Mouse (Mus musculus) thymus, adult 2 months (tissue): Measurements from ENCODE around the gene Btbd19. TPM values are rescaled to one million over a fixed set of nuclear protein-coding genes. Genes with fewer than 3 reads are reported as not detected.

ENCODE experiments used
- DNase-seq: peaks from one replicate; pipeline ENCODE4 v3.0.0; 2021
- H3K27ac ChIP-seq: fragments of 200-500 bp; 2 replicates; pipeline ENCODE4 v1.5.1; 2012; ENCODE audit warnings: low read length, control low read depth; ENCODE audit not compliant: control insufficient read depth, insufficient read depth
- H3K27me3 ChIP-seq: fragments of 200-500 bp; 2 replicates; pipeline ENCODE4 v1.6.1; 2012; ENCODE audit warnings: mild to moderate bottlenecking, low read length, moderate library complexity, mixed read lengths; ENCODE audit not compliant: control insufficient read depth, insufficient read depth
- H3K36me3 ChIP-seq: fragments of 200-500 bp; 2 replicates; pipeline ENCODE4 v1.6.1; 2012; ENCODE audit warnings: mild to moderate bottlenecking, low read length, moderate library complexity; ENCODE audit not compliant: control insufficient read depth, insufficient read depth
- H3K4me1 ChIP-seq: fragments of 200-500 bp; replicated peaks from 2 replicates; pipeline ENCODE4 v1.6.1; 2012; ENCODE audit warnings: low read length; ENCODE audit not compliant: control insufficient read depth, insufficient read depth
- H3K4me3 ChIP-seq: fragments of 200-500 bp; 2 replicates; pipeline ENCODE4 v1.5.1; 2012; ENCODE audit warnings: mild to moderate bottlenecking, low read length, control low read depth, moderate library complexity; ENCODE audit not compliant: control insufficient read depth, insufficient read depth
- CTCF ChIP-seq: fragments of 200-500 bp; IDR thresholded peaks from 2 replicates; pipeline ENCODE4 v1.5.1; 2012; ENCODE audit warnings: mild to moderate bottlenecking, control low read depth, low read length, moderate library complexity, borderline replicate concordance; ENCODE audit not compliant: control insufficient read depth, poor library complexity, insufficient read depth; ENCODE audit errors: extremely low read depth
- POLR2A ChIP-seq: fragments of 200-500 bp; IDR thresholded peaks from 2 replicates; pipeline ENCODE4 v1.6.1; 2012; ENCODE audit warnings: mild to moderate bottlenecking, low read length, control low read depth, moderate library complexity; ENCODE audit not compliant: control insufficient read depth, poor library complexity, insufficient read depth; ENCODE audit errors: extremely low read depth
- WGBS: fragments of 180-500 bp; shearing (Covaris S2); methylation state at CpG from one replicate; pipeline ENCODE4 v1.1.7; 2018; 5-methylcytosine and 5-hydroxymethylcytosine counted together
- polyA plus RNA-seq: library from polyadenylated mRNA; depleted of rRNA; stranded (reverse); fragments of >200 nt; gene quantifications from 2 replicates; pipeline ENCODE4 v1.2.3, GENCODE M21; 2012

Gene Btbd19
- polyA plus RNA-seq, 1 experiment, result 20.3 TPM

GRCm38 (mm10) chr4:117131890-117132793 lies 6.6 kb upstream of the Btbd19 start:
- Histone ChIP-seq H3K4me1 (peaks cover 11% of the 10 kb centered on the region), H3K36me3 (no peaks in the 10 kb centered on the region), H3K27me3 (no peaks in the 10 kb centered on the region; the same call in 1 of the 2 replicates), H3K27ac (no peak overlapping the region), H3K4me3 (0 out of 2 replicates have a peak overlapping the region, but pooled peaks have one; percentile 61)
- TF ChIP-seq POLR2A (no peak), CTCF (no peak)
- WGBS, result 85% methylated on average over 7 of the region's 7 CpGs
- no peak for DNase-seq

GRCm38 (mm10) chr4:117131198-117131597 lies 5.7 kb upstream of the Btbd19 start:
- Histone ChIP-seq H3K36me3 (no peaks in the 10 kb centered on the region), H3K27ac (no peak overlapping the region), H3K4me3 (no peak overlapping the region), H3K27me3 (no peaks in the 10 kb centered on the region; the same call in 1 of the 2 replicates), H3K4me1 (peaks cover 17% of the 10 kb centered on the region)
- TF ChIP-seq CTCF, result no peak
- no peak for TF ChIP-seq POLR2A
- DNase-seq, result no peak
- 95% methylated on average over 6 of the region's 6 CpGs for WGBS

- 95% methylated on average over 6 of the region's 6 CpGs for WGBS
- H3K27me3 ChIP-seq, result no peaks in the 10 kb centered on the region; the same call in 1 of the 2 replicates
- no peak overlapping the region for H3K4me3 ChIP-seq
- H3K27ac ChIP-seq, result no peak overlapping the region
- TF ChIP-seq CTCF, result no peak
- no peak for TF ChIP-seq POLR2A
- peaks cover 19% of the 10 kb centered on the region for H3K4me1 ChIP-seq
- no peak for DNase-seq
- no peaks in the 10 kb centered on the region for H3K36me3 ChIP-seq
Observed at GRCm38 (mm10) chr4:117130790-117131189, 5.3 kb upstream of the Btbd19 start.

GRCm38 (mm10) chr4:117127991-117128686 lies 2.6 kb upstream of the Btbd19 start:
- H3K27ac ChIP-seq, result no peak overlapping the region
- no peak for DNase-seq
- H3K4me3 ChIP-seq, result no peak overlapping the region
- peaks cover 34% of the 10 kb centered on the region for H3K4me1 ChIP-seq
- TF ChIP-seq CTCF (no peak), POLR2A (no peak)
- H3K27me3 ChIP-seq, result no peaks in the 10 kb centered on the region; the same call in 1 of the 2 replicates
- H3K36me3 ChIP-seq, result no peaks in the 10 kb centered on the region
- WGBS, result 96% methylated on average over 33 of the region's 33 CpGs

GRCm38 (mm10) chr4:117126675-117127290 lies 1.3 kb upstream of the Btbd19 start, which contains the start of gene Tctex1d4:
Gene Tctex1d4 (plus strand): TSS chr4:117126794.
- Histone ChIP-seq H3K27ac (peak within 1 kb of the TSS; percentile 86), H3K27me3 (no peaks in the 10 kb centered on the region), H3K4me1 (peaks cover 30% of the 10 kb centered on the region), H3K36me3 (no peaks in the 10 kb centered on the region), H3K4me3 (no peak within 1 kb of the TSS)
- TF ChIP-seq CTCF (no peak), POLR2A (no peak)
- DNase-seq, result no peak
- WGBS, result 82% methylated on average over 9 of the region's 9 CpGs
